Mouse (Mus musculus) myocyte (in vitro differentiated cells): ENCODE data around the gene Snx33. TPM values are rescaled to one million over a fixed set of nuclear protein-coding genes. Genes with fewer than 3 reads are reported as not detected.

Experiments used
- H3K27me3 ChIP-seq: one replicate; pipeline ENCODE4 v1.6.1; 2011; ENCODE audit not compliant: control insufficient read depth, insufficient read depth, insufficient read length
- H3K36me3 ChIP-seq: one replicate; pipeline ENCODE4 v1.6.1; 2011; ENCODE audit not compliant: control insufficient read depth, insufficient read depth
- H3K4me2 ChIP-seq: one replicate; pipeline ENCODE4 v1.6.1; 2011; ENCODE audit warnings: low read depth, control low read depth
- H3K4me3 ChIP-seq: one replicate; pipeline ENCODE4 v1.5.1; 2011; ENCODE audit warnings: mild to moderate bottlenecking, control low read depth, moderate library complexity
- H3K79me2 ChIP-seq: one replicate; pipeline ENCODE4 v1.6.1; 2011; ENCODE audit not compliant: control insufficient read depth, insufficient read depth
- H3ac ChIP-seq: one replicate; pipeline ENCODE4 v1.6.1; 2011; ENCODE audit not compliant: control insufficient read depth, insufficient read length
- CEBPB ChIP-seq: IDR thresholded peaks from 2 replicates; pipeline ENCODE4 v1.6.1; 2011; ENCODE audit warnings: mild to moderate bottlenecking, moderate library complexity; ENCODE audit not compliant: poor library complexity, insufficient read depth, severe bottlenecking
- E2F4 ChIP-seq: IDR thresholded peaks from one replicate; pipeline ENCODE4 v1.6.1; 2011; ENCODE audit warnings: mild to moderate bottlenecking, control low read depth, moderate library complexity; ENCODE audit not compliant: insufficient read depth
- MAX ChIP-seq: IDR thresholded peaks from one replicate; pipeline ENCODE4 v1.6.1; 2011; ENCODE audit warnings: low read depth, mild to moderate bottlenecking, control low read depth
- MYOD1 ChIP-seq, 3 experiments: IDR thresholded peaks; one replicate each; pipeline ENCODE4 v1.6.1; 2011; ENCODE audit warnings: control low read depth in 2 of 3, low read depth in 2 of 3, mild to moderate bottlenecking in 2 of 3, moderate library complexity in 1 of 3; ENCODE audit not compliant: insufficient read length in 2 of 3, control insufficient read depth in 1 of 3
- MYOG ChIP-seq, 3 experiments: IDR thresholded peaks; one replicate each; pipeline ENCODE4 v1.6.1; 2011; ENCODE audit warnings: control low read depth in 2 of 3, low read depth in 2 of 3, mild to moderate bottlenecking in 2 of 3; ENCODE audit not compliant: insufficient read length in 2 of 3, control insufficient read depth in 1 of 3, insufficient read depth in 1 of 3
- POLR2A ChIP-seq: IDR thresholded peaks from one replicate; pipeline ENCODE4 v1.6.1; 2011; ENCODE audit warnings: low read depth, mild to moderate bottlenecking, control low read depth, moderate library complexity; ENCODE audit not compliant: insufficient read length
- POLR2AphosphoS2 ChIP-seq: IDR thresholded peaks from one replicate; pipeline ENCODE4 v1.6.1; 2011; ENCODE audit warnings: low read depth, control low read depth; ENCODE audit not compliant: insufficient read length
- REST ChIP-seq: IDR thresholded peaks from one replicate; pipeline ENCODE4 v1.6.1; 2011; ENCODE audit warnings: mild to moderate bottlenecking, control low read depth, moderate library complexity; ENCODE audit not compliant: insufficient read depth, insufficient read length
- SRF ChIP-seq: IDR thresholded peaks from one replicate; pipeline ENCODE4 v1.6.1; 2011; ENCODE audit warnings: low read depth; ENCODE audit not compliant: control insufficient read depth, insufficient read length
- TCF12 ChIP-seq: IDR thresholded peaks from one replicate; pipeline ENCODE4 v1.6.1; 2011; ENCODE audit warnings: mild to moderate bottlenecking, control low read depth; ENCODE audit not compliant: poor library complexity, insufficient read depth, severe bottlenecking
- TCF3 ChIP-seq: IDR thresholded peaks from one replicate; pipeline ENCODE4 v1.6.1; 2011; ENCODE audit warnings: low read depth, control low read depth; ENCODE audit not compliant: insufficient read length
- USF1 ChIP-seq: IDR thresholded peaks from one replicate; pipeline ENCODE4 v1.6.1; 2011; ENCODE audit warnings: low read depth, mild to moderate bottlenecking, control low read depth, moderate library complexity
- polyA plus RNA-seq: library from polyadenylated mRNA; unstranded; fragments of >200 nt; fragmentation: generic; extraction: Trizol; gene quantifications from one replicate; pipeline ENCODE4 v1.2.1, GENCODE M21; 2012; ENCODE audit warnings: missing spikeins

The Snx33 gene
- polyA plus RNA-seq, 1 experiment: 9.4 TPM

GRCm38 (mm10) chr9:56883470-56883869 is 44.7 kb downstream of the Snx33 start:
- TF ChIP-seq POLR2A: no peak
- TF ChIP-seq REST: no peak
- TF ChIP-seq TCF3: no peak
- TF ChIP-seq MAX: no peak
- no peak for TF ChIP-seq USF1
- TF ChIP-seq TCF12: no peak
- no peak for TF ChIP-seq E2F4
- no peak for TF ChIP-seq CEBPB
- no peak for TF ChIP-seq SRF
- no peak for TF ChIP-seq MYOD1 (IDR thresholded peaks at IDR 0.05; ENCODE audit: control insufficient read depth in 1 of 3, insufficient read length in 2 of 3, low read depth in 2 of 3)
- TF ChIP-seq POLR2AphosphoS2: no peak
- TF ChIP-seq MYOG (IDR thresholded peaks at IDR 0.05; ENCODE audit: control insufficient read depth in 1 of 3, insufficient read depth in 1 of 3, insufficient read length in 2 of 3, low read depth in 2 of 3): no peak
- no peak overlapping the region for H3K4me3 ChIP-seq
- no peaks in the 10 kb centered on the region for H3K36me3 ChIP-seq
- no peaks in the 10 kb centered on the region for H3K27me3 ChIP-seq
- H3ac ChIP-seq: no peak overlapping the region
- H3K79me2 ChIP-seq: no peaks in the 10 kb centered on the region
- H3K4me2 ChIP-seq: no peak overlapping the region

GRCm38 (mm10) chr9:56882818-56883217 is 45.4 kb downstream of the Snx33 start:
- no peaks in the 10 kb centered on the region for H3K36me3 ChIP-seq
- H3K4me2 ChIP-seq: no peak overlapping the region

GRCm38 (mm10) chr9:56882283-56882682 is 45.9 kb downstream of the Snx33 start:
- no peak for TF ChIP-seq TCF3
- TF ChIP-seq MYOD1 (IDR thresholded peaks at IDR 0.05; ENCODE audit: control insufficient read depth in 1 of 3, insufficient read length in 2 of 3, low read depth in 2 of 3): no peak
- no peak for TF ChIP-seq POLR2AphosphoS2
- no peak overlapping the region for H3K4me3 ChIP-seq
- no peaks in the 10 kb centered on the region for H3K27me3 ChIP-seq
- no peak overlapping the region for H3ac ChIP-seq
- no peaks in the 10 kb centered on the region for H3K36me3 ChIP-seq
- peaks cover 5% of the 10 kb centered on the region for H3K79me2 ChIP-seq
- no peak overlapping the region for H3K4me2 ChIP-seq

More at GRCm38 (mm10) chr9:56882818-56883217, 45.4 kb downstream of the Snx33 start:
- Histone ChIP-seq H3K4me3 (no peak overlapping the region), H3K27me3 (no peaks in the 10 kb centered on the region), H3K79me2 (peaks cover 1% of the 10 kb centered on the region), H3ac (no peak overlapping the region)
- TF ChIP-seq TCF3: no peak
- no peak for TF ChIP-seq CEBPB
- TF ChIP-seq TCF12: no peak
- no peak for TF ChIP-seq SRF
- TF ChIP-seq MYOD1 (IDR thresholded peaks at IDR 0.05; ENCODE audit: control insufficient read depth in 1 of 3, insufficient read length in 2 of 3, low read depth in 2 of 3): no peak
- no peak for TF ChIP-seq USF1
- no peak for TF ChIP-seq E2F4
- no peak for TF ChIP-seq MAX
- no peak for TF ChIP-seq POLR2A
- TF ChIP-seq MYOG (IDR thresholded peaks at IDR 0.05; ENCODE audit: control insufficient read depth in 1 of 3, insufficient read depth in 1 of 3, insufficient read length in 2 of 3, low read depth in 2 of 3): no peak
- TF ChIP-seq POLR2AphosphoS2: no peak

GRCm38 (mm10) chr9:56881539-56882082 is 46.6 kb downstream of the Snx33 start:
- TF ChIP-seq POLR2AphosphoS2: no peak
- no peak for TF ChIP-seq MYOG (IDR thresholded peaks at IDR 0.05; ENCODE audit: control insufficient read depth in 1 of 3, insufficient read depth in 1 of 3, insufficient read length in 2 of 3, low read depth in 2 of 3)
- no peak for TF ChIP-seq MAX
- TF ChIP-seq USF1: no peak
- no peak for TF ChIP-seq REST
- Histone ChIP-seq H3K27me3 (no peaks in the 10 kb centered on the region), H3K36me3 (no peaks in the 10 kb centered on the region), H3K4me3 (no peak overlapping the region), H3K4me2 (no peak overlapping the region), H3K79me2 (peaks cover 5% of the 10 kb centered on the region), H3ac (no peak overlapping the region)

- H3K4me2 ChIP-seq: no peak overlapping the region
- H3K27me3 ChIP-seq: no peaks in the 10 kb centered on the region
- peaks cover 12% of the 10 kb centered on the region for H3K79me2 ChIP-seq
- no peak overlapping the region for H3ac ChIP-seq
- no peak overlapping the region for H3K4me3 ChIP-seq
- H3K36me3 ChIP-seq: peaks cover 6% of the 10 kb centered on the region
- TF ChIP-seq TCF12 (no peak), CEBPB (no peak), MAX (no peak), TCF3 (no peak), MYOD1 (IDR thresholded peaks at IDR 0.05; ENCODE audit: control insufficient read depth in 1 of 3, insufficient read length in 2 of 3, low read depth in 2 of 3) (no peak), SRF (no peak)
Measured at GRCm38 (mm10) chr9:56880790-56881189, 47.4 kb downstream of the Snx33 start.
